Mouse (Mus musculus) CD8-positive naive resting alpha-beta T cell, adult 2 months (primary cell): ENCODE measurements around the gene Ubtf.
A peak's percentile ranks its signal among the peaks of the same experiment; 100 is the strongest.

ENCODE experiments used
- DNase-seq, 2 experiments: peaks; one replicate each; pipeline ENCODE4 v3.0.0; 2022; ENCODE audit warnings: low read depth in 2 of 2, low spot score in 2 of 2

Gene Ubtf

GRCm38 (mm10) chr11:102318576-102319409, 749 bp downstream of the Ubtf start:
- DNase-seq: peak; percentile 40 to 42

GRCm38 (mm10) chr11:102317901-102318575, 1.5 kb downstream of the Ubtf start:
- DNase-seq: peak; percentile 25 to 48

DNA sequence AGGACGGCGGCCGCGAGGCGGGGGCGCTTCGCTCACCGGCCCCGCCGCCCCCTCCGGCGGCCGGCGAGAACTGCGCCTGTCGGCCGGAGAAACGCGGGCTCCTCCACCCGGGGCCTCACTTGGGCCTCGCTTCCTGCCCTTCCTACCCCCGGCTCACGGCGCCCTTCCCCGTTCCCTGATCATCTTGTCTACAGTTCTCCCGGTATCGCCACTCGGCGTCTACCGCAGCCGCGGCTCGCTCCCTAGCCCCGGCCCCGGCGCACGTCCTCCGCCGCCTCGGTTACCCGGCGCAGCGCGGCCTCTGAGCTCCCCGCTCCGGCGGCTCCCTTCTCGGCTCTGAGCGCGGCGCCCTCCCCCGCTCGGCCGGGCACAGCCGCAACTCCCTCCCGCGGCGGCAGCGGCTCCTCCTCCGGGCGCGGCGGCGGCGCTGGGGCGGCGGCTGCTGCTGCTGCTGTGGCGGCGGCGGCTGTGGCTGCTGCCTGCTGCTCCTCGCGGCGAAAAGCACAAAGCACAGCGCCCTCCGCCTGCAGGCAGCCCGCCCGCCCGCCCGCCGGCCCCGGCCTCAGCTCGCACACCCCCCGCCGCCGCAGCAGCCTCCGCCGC, 2.1 kb downstream of the Ubtf start:
- DNase-seq: peak; percentile 50 to 61

GRCm38 (mm10) chr11:102316572-102317297, 2.8 kb downstream of the Ubtf start:
- peak; percentile 68 to 69 for DNase-seq

- DNase-seq: no peak
These were observed 3.6 kb downstream of the Ubtf start for GRCm38 (mm10) chr11:102315690-102316571.

DNA sequence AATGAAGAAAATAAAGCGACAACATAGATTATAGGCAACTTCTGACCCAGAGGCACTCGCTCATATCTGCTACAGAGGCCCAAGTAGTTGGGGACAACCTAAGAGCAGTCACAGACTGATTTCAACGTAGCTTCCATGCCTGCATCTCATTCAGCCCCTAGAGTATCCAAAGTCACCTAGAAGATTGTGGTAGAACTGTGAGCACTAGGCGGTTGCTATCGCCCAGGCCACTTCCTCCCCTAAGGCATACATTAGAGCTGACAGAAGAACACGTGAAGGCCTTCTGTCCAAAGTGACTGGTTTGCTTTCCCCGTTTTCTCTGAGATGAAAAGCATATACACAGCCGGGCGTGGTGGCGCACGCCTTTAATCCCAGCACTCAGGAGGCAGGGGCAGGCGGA, 5.2 kb downstream of the Ubtf start:
- no peak for DNase-seq

DNA sequence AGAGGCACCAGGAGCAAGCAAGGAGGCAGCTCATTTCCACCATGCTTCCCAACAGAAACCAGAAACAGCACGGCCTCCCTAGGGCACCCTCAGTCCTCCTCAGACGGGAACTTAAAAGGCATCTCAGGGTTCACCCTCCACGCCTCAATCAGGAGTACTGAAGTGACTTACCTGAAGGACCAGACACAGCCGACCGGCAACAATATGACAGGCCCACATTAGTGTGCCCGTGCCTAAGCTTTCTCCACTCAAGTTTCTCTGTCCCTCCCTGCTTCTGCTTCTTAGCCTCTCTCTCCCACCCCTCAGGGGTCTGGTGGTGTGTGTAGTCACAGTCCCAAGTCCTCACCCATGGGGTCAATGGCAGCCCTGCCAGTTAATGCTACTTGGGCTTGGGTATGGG, 7.0 kb downstream of the Ubtf start:
- DNase-seq: no peak

DNA sequence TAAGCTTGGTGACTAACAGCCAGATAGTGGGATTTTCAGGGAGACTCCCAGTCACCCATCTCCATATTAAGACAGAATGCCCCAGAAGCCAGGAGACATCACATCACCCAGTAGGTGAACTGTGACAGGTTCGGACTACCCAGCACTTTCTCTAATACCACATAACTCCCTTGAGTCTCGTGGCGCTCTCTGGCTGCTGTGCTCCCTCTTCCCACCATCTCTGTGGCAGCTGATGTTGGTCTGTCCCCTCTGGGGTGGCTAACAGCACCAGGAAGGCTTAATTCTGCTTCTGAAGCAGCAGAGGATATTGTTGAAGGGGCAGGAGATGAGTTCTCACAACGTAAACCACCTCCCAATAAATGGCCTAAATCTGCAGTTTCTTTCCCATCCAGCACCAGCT, 7.6 kb downstream of the Ubtf start:
- no peak for DNase-seq

DNA sequence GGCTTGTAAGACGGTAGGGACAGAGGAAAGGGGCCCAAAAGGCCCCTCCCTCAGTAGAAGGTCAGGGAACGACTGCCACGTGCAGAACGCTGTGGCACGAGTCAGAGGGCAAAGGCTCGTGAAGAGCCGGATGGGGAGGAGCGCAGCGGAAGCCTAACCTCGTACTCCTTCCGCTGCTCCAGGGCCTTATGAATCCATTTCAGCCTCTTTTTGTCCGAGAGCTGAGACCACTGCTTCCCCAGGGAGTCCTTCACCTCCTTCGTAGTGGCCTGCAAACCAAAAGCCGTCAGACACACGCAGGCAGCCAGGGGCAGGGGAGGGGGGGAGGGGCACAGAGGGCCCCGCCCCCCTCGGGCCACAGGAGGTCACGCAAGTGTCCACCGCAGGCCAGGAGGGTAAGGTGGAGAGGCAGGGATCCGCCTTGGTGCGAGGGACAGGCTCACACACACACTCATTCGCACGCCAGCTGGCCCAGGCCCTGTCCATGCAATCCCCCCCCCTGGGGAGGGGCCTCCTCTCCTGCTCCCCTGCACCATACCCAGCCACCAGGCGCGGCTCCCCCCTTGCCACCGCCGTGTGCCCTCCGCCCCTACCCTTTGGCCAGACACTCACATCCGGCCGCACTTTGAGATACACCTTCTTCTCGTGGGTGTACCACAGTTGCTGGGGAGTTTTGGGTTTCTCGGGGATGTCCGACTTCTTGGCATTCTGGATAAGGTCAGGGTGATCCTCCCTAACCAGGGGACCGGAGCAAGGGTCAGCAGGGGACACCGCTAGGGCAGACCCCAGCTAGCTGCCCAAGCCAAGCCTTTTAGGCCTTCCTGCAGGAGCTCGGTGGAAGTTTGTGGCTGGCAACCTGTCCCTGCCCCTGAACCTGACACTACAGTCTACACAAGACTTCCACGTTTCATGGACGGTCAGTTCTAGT, 8.5 kb downstream of the Ubtf start:
- no peak for DNase-seq

GRCm38 (mm10) chr11:102309821-102310617, 9.5 kb downstream of the Ubtf start:
- DNase-seq: no peak

DNA sequence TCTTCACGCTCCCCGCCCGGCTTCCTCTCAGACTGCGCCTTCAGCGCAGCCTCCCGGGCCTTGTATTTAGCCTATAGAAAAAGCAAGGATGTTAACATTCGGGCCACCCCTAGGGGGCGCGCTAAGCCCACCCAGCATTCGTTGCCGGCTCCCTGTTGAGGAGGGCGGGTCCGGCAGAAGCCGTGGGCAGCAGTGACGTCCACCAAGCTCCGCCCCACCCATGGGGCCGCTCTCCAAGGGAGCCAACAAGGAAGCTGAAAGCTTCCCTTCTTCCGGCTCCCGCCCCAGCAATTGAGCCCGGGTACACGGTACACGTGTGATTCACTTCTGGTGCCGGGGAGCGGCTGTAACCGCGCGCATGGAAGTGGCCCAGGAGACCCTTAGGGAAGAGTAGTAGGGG, 10.6 kb downstream of the Ubtf start:
- peak; percentile 97 for DNase-seq

DNA sequence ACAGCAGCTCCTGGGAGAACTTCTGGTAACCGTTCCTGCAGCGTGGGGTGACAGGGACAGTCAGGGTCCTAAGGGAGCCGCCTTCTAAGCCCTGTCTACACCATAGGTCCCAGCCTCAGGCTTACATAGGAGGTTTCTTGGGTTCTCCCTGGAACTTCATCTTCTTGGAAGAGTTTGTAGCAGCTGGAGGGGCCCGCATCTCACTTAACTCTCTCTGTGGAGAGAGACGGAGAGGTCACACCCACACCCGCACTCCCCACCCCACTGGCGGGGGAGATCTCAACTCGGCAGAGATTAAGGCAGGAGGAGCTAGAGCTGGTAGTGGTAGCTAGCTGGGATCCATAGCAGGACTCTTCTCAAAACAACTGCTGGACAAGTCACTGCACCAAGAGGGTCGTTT, 11.4 kb downstream of the Ubtf start:
- DNase-seq: no peak

GRCm38 (mm10) chr11:102305359-102305758, 14.2 kb downstream of the Ubtf start:
- DNase-seq: no peak

GRCm38 (mm10) chr11:102304141-102304540, 15.4 kb downstream of the Ubtf start:
- DNase-seq: no peak

GRCm38 (mm10) chr11:102299839-102300238, 19.7 kb downstream of the Ubtf start:
- peak; percentile 60 to 79 for DNase-seq

DNA sequence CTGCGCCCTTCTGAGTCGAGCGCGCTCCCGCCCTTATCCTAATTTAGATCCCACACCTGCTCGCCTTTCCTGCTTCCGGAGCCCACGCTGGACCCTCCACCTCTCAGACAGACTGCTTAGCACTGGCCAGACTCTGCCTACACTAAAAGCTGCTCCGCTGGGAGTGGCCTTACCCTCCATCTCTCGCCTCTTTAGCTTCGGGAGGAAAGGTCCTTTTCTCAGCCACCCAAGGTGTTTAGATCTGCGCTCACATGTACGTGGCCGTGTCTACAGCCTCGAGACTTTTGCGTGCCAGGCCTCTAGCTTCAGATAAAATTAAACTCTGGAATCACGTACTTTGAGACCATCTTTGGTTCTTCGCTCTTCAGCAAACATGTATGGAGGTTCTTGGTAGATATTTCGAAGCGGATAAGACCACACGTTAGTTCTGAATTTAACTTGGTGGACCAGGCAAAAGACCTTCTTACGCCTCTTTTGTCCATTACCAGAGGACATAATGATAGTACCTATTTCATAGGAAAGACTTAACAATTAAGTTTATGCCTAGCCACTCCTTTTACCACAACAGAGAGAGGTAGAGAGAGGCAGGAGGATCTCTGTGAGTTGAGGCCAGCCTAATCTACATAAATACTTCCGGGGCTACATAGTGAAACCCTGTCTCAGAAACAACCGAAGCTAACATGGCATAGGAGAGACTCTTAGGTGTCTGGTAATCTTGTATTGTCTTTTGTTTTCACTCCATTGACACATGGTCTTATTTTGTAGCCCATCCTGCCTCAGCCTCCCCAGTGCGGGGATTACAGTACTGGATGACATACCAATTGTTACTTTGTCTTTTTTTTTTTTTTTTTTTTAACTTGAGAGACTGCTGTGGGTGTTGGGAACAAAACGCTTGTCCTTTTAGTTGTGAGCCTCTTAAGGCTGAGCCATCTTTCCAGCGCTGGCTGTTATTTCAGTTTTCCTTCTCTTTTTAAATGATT, 21.7 kb downstream of the Ubtf start:
- DNase-seq: peak in 1 of 2 experiments; percentile 28
